Mouse (Mus musculus) cerebellum, adult 11-12 months (tissue): ENCODE measurements around the gene Maats1.
"Not testable (repeated sequence)": the region's sequence is repeated elsewhere in the genome, so short reads cannot be mapped to it uniquely, and the experiment has no call there.

ENCODE experiments used
- DNase-seq: peaks from one replicate; pipeline ENCODE4 v3.0.0; 2022

Maats1 gene

DNA sequence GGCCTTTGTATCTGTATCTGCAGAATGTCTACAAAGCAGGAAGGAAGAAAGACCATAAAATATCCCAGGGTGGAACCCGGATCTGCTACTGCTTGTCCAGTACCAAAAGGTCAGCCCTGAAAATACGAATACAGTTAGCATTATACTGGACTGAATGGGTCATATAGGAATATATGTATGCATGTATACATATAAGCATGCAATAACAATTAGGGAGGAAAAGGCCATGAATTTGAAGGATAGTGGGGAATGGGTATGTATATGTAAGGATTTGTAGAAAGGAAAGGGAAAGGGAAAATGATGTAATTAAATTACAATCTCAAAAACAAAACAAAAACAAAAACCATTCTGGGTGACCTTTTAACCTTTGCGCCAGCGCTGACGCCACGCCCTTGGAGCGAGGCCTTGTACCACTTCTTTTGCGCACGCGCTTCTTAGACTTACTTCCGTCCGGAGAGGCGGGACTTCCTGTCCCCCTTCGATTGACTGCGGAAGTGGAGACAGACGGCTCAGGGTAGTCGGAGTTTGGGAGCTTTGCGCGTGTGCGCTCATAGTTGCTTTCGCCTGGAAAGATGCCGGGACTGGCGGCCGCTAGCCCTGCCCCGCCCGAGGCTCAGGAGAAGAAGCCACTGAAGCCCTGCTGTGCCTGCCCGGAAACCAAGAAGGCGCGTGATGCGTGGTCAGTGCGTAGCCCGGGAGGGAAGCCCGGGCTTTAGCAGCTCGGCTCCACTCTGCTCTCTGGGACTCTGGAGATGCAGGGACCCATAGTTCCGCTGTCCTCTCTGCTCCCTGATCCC, 4.8 kb upstream of the Maats1 start, which contains the start of the genes Cox17 and Gm21987:
Gene Cox17 (plus strand): TSS at position 463 of the 797 bp plus-strand sequence.
Gene Gm21987 (plus strand): TSS at position 512 of the 797 bp plus-strand sequence.
- DNase-seq = peak; percentile 96

DNA sequence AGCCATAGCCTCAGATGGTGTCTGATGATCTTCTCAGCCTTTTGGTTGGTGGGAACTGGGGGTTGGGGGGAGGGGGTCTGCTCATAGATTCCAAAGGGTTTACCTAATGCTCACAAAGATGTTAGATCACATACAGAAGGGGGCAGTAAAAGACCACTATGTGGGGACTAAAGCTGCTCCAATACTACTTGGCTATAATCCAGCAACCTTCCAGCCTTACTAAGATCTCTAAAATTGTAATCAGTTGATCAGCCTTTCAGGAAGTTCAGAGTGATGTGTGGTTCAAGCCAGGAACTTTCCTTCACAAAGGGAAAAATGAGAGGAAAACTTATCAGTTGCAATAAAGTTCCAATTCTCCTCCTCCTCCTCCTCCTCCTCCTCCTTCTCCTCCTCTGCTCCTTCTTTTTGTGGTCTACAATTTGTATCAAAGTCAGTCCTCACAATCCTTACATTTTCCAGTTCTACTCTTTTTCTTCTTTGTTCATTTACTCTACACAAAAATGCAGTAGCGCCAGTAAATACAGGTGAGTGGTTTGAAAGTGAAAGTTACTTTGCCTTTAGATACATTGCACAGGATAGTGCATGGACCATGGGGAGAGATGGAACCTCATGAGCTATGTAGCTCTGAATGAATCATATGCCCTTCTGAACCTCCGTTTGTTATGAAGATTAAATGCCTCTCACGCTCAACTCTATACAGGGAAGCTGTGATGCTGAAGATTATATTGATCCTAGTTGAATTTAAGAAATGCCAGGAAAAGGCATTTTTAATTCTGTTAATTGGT, 3.2 kb upstream of the Maats1 start:
- DNase-seq = no peak

DNA sequence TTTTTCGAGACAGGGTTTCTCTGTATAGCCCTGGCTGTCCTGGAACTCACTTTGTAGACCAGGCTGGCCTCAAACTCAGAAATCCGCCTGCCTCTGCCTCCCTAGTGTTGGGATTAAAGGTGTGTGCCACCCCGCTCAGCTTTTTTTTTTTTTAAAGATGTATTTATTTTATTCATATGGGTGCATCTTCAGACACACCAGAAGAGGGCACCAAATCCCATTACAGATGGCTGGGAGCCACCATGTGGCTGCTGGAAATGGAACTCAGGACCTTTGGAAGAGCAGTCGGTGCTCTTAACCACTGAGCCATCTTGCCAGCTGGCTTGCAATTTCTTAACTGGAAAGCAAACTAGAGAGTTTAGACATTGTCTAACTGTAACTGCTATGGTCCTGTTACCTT, 3.9 kb downstream of the Maats1 start:
- not testable (repeated sequence) for DNase-seq

DNA sequence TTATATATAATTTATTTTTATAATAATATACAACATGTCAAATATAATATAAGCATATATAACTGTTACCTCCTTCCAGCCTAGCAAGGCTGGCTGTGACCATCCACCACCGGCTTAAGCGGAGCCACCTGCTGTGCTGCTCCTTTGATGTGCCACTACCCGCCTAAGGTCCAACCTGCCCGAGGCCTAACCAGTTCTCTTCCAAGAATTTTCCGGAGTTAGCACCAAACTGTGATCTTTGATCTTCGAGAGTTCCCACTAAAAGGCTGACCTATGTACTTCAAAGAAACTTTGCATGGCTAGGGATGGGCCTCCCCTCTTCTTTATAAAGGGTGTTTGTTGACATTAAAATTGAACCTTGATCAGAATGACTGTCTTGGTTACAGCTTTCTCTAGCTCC, 7.5 kb downstream of the Maats1 start:
- no peak for DNase-seq

DNA sequence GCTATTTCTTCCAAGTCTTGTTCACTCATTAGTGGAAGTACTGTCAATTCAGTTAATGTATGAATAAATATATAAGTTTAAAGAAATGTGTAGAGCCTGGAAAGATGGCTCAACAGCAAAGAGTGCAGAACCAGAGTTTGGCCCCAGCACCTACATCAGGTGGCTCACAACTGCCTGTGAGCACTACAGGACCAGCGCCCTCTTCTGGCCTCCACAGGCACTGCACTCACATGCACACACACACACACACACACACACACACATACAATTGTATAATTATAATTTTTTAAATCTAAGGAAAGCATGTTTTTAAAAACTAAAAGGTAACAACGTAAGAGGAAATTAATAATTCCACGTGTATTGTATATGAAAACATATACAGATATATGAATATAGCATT, 12.6 kb downstream of the Maats1 start:
- no peak for DNase-seq

DNA sequence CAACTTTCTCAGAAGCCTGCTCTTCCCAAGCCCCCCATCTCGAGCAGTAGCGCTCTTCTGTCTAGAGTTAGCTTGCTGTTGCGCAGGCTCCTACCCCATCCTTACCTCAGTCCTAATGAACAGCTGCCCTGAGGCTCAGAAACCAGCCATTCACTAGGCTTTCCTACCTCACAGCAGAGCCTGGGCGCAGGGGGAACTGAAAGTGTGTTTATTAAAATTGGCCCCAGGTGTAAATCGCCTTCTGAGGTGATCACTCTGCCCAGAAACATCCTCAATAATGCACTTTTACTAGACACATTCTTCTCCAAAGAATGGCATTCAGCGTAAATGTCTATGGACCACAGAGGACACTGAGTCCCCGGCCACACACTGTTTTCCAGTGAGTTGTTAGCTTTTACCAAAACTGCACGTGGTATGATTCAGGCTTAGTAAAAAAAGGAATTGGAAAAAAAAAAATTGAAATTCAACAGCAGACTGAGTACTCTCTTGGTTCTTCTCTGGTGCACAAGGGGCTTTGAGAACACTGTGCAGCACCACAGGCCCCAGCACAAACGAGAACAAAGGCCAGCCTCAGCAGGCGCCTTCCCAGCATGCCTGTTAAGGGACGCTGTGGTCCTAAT, 15.1 kb downstream of the Maats1 start:
- no peak for DNase-seq

DNA sequence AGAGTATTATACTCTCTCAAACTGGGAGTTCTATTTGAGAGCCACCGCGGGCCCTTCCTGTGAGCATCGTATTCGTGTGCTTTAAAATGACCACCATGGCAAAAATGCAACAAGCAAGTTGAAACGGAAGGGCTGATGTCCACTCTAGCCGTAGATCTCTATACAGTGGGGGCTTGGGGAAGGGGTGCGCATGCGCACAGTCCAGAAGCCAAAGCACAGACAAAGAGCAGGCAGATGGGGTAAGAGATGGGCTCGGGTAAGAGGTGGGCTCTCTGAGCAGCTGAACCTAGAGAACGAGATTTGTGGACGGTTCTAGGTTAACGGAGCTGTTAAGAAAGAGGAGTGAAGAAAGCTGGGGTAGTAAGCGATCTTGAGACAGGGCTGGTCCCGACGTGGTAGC, 17.6 kb downstream of the Maats1 start:
- no peak for DNase-seq

DNA sequence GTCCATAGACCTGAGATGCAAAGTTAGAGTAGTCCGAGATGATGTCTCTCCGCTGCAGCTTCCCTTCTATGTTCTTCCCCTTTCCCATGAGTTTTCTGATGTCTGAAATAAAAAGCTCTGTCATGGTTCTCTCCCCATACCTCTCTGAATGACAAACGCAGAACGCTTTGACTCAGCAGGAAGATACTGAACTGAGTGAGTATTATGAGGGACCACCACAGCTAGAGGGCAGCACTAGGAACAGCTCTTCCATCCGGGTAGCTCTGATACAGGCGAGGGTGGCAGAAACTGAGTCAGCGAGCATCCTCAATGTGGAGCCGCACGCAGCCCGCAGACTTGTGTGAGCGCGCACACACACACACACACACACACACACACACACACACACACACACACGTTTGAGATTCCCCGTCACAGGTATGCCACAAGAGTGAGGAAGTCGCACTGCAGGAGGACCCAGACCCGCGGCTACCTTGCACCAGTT, 20.4 kb downstream of the Maats1 start:
- DNase-seq = peak; percentile 40

DNA sequence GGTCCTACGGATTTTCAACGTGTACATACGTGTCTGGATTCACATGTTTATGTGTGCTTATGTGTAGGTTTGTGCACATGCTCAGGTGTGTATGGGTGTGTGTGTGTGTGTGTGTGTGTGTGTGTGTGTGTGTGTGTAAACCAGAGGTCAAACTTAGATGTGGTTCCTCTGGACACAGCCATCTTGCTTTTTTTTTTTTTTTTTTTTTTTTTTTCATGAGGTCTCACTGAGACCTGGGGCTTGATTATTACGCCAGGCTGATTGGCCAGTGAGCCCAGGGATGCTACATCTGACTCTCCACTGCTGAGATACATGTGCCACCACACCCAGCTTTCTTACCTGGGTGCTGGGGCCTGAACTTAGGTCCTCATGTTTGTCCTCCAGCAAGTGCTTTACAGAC, 22.9 kb downstream of the Maats1 start:
- no peak for DNase-seq

DNA sequence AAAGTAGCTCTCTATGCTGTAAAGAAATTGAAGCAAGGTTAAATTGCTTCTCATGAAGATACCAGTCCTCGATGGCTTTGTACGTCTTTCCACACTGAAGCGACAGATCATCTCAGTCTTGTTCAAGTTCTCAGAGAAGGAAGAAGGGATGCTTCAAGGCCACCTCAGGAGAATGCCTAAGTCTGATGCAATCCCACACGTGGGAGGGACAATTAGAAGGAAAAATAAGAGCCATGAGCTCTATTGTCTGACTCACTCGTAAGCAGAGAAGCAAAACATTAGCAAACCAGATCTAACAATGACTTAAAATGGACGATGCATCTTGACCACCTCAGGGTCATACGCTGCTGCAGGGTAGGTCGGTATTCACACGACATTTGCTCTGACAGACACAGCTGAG, 23.5 kb downstream of the Maats1 start:
- no peak for DNase-seq

DNA sequence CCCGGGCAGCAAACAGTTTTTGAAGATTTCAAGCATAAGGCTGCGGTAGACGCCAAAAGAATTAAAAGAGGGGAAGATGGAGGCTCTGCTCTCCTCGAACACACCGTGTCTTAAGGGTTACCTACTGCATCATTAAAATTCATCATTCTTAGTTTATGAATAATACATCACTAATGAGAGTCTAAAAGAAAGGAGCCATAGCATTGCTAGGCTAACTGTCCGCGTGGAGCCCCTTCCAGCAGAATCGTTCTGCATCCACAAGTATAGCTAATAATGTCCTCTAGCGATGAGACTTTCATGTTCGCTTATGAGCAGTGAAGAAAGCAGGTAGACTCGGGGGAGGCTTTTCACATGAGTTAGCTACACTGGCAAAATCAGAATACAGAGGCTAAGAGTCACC, 33.7 kb downstream of the Maats1 start:
- no peak for DNase-seq

DNA sequence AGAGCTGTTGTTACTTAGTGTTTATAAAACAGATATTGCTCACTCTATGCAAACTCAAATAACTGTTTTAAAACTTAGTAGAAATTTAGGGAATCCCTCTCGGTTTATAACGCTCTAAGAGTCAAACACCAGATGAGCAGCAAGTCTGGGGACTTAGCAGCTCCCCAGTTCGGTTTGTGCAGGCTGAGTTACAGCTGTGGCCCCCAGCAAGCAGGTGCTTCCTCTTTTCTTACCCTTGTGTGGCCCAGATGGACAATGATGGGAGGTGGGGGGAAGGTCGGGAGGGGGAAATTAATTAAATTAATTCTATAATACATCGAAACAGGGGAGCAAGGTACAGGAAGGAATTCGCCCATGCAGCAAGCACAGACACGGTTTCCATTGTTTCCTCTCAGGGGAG, 34.3 kb downstream of the Maats1 start:
- no peak for DNase-seq

DNA sequence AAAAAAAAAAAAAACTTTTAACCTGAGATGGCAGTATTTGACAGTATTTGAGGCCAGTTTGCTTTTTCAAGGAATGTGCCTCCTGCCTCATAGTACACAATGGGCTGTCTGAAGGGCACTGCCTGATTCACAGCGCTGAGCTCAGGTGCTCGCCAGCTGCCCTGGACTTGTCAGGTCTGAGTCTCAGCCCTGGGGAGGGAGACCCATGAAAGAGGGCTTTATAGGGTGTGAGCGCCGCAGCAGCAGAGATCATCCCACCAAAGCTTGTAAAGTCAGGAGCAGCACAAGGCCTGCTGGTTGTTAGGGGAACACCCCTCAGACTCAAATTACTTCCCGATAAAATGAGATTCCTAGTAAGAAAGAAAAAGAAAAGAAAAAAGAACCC, 34.7 kb downstream of the Maats1 start:
- DNase-seq = no peak

DNA sequence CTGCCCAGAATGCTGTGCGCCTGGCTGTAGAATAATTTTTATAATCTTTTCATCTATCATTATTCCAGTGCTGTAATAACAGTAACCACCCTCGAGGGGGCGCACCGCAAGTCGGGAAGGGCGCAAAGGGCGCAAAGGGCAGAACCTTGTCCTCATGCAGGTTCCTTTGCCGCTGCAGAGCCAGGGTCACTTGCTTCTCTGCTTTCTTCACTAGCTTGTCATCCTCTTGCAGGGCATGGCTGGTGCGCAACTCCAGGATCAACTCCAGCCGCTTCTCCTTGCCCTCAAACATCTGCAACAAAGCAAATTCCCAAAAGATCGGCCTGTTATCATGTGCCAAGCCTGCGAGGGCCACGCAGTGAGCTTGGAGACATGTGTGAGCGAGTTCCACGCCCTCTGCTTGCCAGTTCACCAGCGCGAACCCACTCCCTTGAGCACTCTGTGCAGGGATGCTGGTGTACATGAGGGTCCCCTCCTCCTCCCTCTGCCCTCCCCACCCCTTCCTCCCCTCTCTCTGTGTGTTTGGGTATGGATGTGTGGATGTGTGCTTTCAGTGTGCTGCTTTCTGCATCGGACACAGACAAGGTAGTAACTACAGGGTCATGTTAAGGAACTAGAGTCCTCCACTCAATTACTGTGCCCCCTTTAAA, 35.2 kb downstream of the Maats1 start:
- no peak for DNase-seq

DNA sequence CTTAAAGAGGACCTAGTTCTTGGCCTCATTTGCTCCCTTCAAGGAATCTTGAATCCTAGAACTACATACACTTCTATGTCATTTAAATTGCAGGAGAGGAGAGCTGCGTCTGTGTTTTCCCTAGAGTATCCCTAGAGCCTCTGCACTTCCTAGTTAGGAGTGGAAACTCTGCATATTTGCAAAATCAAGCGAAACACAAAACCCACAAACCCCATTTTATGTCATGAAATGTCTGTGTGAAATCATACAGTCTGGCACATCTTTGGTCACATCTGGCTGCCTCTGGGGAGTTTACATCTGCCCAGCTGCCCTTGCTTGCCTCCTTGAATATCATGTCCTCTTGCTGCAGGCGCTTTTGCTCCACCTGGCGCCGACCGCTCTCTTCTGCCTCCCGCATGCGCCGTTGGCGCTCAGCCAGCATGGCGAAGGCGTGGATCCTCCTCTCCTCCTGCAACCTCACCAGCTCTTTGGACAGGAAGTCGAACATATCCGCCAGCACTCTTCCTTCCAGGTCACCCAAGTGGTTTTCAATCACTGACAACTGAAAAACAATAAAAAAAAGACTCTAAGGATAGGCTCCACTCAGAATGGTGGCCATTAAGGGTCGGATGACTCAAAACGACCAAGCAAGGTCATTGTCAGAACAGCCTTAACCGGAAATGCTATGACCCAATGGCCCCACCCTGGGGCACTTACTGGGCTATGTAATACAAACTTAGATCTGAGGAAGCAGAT, 37.3 kb downstream of the Maats1 start:
- peak; percentile 12 for DNase-seq

DNA sequence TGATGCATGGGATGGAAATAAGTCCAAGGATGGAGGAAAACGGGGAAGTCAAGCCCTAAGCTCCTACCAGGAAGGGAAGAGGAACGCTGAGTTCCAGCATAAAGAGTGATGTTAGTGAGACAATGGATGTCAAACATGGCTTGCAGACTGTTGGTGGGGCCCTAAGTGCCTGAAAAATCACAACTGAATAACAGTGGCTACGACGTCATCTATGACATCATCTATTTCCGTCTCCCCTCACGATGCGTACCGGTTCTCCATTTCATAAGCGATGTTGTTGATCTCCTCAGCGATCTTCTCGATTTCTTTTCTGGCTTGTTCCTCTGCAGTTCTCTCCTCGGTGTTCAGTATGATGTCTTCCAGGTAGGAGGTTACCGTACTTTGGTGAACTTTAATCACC, 39.6 kb downstream of the Maats1 start:
- DNase-seq = no peak

DNA sequence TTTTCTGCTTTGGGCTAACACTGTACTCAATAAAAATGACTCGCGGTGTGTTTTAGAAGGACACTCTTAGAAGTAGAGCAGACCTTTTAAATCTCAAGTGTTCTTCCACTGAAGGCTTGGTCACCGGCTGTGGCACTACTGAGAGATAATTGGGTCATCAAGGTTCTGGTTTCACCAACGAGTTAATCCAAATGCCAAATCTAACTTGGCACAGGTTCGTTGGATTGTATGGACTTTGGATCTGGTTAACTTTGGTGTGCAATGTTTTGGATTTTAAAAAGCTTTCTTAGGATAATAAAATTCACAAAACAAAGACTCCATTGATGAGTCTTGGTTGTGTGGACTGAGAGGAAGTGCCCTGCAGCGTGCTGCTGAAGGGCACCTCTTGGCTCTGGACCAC, 43.5 kb downstream of the Maats1 start:
- no peak for DNase-seq

DNA sequence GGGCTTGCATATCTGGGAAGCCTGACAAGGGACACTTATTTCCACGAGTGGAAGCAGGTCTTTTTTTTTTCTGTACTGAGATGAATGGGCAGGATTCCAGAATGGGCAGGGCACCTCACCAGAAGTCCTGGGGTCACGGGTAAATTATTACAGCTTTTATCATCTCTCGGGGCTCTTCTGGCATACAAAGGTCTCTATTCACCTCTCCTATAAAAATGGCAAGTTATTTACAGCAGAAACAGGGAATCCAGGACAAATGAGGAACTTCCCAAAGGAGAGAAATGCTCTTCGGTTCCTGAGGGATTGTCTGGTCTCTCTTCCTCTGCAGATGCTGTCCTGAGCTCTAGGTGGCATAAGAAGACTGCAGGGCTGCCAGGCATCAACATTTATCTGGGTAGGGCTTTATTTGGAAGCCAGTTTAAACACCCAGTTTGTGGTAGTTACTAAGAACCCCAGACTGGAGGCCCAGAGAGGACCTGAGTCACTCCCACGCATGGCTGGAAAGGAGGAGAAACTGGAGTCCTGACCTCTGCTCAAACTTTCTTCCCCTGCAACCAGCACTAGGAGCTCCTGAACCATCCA, 46.5 kb downstream of the Maats1 start:
- DNase-seq = no peak

DNA sequence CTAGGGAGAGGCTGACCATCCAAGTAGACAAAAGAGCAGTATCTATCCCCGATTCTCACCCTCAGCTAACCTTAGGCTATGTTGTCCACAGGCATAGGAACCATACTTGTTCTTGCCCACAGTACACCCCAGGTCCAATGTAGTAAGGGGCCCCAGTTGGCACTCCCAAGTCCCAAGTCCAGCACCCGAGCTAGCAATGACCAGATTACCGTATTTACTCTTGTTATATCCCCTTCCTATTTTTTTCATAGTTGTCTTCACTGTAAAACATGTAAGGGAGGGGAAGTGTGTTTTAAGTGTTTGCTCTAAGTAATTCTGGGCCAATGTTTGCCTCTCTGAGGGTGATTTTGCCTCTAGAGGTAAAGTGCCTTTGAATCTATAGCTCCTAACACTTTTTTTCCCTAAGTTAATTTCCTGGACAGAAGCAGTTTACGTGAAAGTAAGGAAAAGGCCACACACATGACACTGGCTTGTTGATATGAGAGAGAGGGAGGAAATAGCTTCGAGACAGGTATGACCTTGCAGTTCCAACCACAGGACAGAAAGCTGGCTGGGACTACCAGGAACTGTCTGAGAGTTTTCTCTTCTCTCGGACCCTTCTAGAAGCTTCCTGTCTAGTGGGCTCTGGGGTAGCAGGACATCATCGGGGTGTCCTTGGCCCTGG, 47.1 kb downstream of the Maats1 start, which contains the start of gene Nr1i2:
Gene Nr1i2 (minus strand): TSS at position 140 of the 664 bp plus-strand sequence.
- no peak for DNase-seq

DNA sequence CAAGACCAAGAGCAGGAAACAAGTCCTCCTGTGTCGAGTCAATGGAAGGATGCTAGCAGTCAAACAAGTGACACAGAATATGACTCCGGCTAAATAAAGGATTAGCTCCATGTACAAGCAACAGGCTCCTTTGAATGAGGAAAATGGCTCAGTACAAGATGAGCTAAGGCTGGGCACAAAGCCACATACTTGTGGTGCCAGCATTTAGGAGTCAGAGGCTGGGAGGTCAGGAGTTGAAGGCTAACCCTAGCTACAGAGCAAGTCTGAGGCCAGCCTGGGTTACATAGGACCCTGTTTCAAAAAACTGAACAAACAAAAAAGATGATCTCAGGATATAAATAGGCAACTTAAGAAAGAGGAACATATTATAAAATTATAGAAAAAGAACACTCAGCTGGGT, 51.8 kb downstream of the Maats1 start:
- no peak for DNase-seq

DNA sequence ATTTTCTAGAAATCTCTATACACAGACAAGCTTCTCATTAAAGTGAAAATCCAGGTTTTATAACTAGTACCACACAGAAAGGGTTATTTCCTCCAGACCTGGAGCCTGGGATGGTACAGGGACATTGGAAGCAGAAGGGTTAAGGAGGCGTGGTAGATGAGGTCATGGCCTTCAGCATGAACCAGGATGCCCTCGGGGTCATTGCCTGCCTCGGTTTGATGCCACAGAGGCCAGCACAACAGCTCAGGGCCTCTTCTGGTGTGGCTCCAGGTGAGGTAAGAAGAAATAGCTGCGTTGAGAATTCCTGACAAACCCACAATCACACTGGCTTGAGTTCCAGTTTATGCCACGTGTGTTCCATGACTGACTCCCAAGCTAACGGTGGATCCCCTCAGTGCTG, 53.1 kb downstream of the Maats1 start:
- no peak for DNase-seq
